Mouse (Mus musculus): ENCODE data around the gene Agpat1.

Agpat1 gene

DNA sequence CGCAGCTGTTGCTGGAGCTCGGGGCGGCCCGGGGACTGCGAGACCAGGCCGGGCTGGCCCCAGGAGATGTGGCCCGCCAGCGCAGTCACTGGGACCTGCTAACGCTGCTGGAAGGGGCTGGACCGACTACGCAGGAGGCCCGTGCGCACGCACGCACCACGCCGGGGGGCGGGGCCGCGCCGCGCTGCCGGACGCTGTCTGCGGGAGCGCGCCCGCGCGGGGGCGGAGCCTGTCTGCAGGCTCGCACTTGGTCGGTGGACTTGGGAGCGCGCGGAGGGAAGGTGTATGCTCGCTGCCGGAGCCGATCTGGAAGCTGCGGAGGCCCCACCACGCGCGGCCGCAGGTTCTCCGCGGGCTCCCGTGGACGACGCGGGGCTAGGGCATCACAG, 16.6 kb upstream of the Agpat1 start:
- peak; percentile 98 for DNase-seq

DNA sequence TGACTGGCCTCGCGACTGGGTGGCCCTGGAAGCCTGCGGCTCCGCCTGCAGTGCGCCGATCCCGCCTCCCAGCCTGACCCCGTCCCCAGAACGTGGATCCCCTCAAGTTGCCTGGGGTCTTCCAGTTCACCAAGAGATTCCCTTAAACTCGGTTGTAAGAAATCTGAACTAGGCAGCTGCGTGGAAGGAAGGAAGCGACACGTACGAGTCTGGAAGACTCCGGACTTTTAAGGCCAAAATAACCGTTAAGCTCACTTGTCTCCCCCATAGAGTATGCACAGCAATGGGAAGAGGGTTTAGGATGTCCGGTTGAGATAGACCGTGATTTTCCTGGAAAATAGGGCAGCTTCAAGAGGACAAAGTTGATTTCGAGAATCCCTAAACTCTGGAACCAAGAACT, 16.2 kb upstream of the Agpat1 start:
- DNase-seq: no peak

- DNase-seq: no peak
These were observed 15.3 kb upstream of the Agpat1 start for GRCm38 (mm10) chr17:34588767-34589166.

- DNase-seq: no peak
These were observed 14.9 kb upstream of the Agpat1 start for GRCm38 (mm10) chr17:34589206-34589605.

- no peak for DNase-seq
These were observed 14.4 kb upstream of the Agpat1 start, which contains the start of gene Gpsm3 for GRCm38 (mm10) chr17:34589681-34590101. Gene Gpsm3, plus strand, starts transcription at chr17:34589806.

- no peak for DNase-seq
These were observed 13.7 kb upstream of the Agpat1 start for GRCm38 (mm10) chr17:34590154-34590987.

DNA sequence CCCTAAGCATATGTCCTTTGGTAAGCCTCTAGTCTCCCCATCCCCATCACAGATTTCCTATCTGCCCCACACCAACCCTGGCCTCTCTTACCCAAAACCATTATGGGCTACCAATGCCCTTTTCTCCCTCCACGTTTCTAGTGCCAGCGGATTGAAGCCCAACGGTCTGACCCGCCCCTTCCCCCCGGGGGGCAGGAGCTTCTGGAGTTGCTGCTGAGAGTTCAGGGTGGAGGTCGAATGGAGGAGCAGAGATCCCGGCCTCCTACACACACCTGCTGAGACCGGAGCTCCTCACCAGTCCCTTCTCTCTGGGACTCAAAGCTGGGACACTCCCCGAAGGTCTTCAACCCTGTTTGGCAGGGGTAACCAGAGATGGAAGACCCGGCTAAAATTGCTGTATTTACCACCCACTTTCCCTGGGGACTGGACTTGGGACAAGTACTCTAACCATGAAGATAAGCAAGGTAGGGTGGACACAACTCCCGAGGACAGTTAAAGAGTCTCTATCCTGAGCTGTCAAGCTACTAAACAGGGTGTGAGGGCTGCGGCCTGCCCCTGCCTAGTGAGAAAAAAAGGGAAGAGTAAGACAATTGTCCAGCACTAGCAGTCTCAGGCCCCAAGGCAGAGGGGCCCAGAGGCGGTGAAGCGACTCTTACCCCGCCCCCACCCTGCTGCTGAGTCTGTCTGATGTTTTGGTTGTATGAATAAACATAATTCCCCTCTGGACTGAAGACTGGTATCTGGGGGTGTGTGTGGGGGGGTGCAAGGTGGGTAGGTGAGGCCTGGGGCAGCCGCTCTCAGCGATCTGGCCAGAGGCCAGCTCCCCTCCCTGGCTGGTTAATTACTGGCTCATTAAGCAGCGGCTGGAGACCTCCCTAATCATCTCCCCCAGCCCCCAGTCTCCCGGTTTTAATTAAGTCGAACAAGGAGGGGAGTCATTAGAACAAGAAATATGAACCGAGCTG, 12.8 kb upstream of the Agpat1 start, which contains the start of gene Pbx2:
Gene Pbx2 (plus strand): TSS at position 238 of the 965 bp plus-strand sequence.
- no peak for DNase-seq

GRCm38 (mm10) chr17:34591994-34592375, 12.1 kb upstream of the Agpat1 start:
- peak; percentile 82 for DNase-seq

DNA sequence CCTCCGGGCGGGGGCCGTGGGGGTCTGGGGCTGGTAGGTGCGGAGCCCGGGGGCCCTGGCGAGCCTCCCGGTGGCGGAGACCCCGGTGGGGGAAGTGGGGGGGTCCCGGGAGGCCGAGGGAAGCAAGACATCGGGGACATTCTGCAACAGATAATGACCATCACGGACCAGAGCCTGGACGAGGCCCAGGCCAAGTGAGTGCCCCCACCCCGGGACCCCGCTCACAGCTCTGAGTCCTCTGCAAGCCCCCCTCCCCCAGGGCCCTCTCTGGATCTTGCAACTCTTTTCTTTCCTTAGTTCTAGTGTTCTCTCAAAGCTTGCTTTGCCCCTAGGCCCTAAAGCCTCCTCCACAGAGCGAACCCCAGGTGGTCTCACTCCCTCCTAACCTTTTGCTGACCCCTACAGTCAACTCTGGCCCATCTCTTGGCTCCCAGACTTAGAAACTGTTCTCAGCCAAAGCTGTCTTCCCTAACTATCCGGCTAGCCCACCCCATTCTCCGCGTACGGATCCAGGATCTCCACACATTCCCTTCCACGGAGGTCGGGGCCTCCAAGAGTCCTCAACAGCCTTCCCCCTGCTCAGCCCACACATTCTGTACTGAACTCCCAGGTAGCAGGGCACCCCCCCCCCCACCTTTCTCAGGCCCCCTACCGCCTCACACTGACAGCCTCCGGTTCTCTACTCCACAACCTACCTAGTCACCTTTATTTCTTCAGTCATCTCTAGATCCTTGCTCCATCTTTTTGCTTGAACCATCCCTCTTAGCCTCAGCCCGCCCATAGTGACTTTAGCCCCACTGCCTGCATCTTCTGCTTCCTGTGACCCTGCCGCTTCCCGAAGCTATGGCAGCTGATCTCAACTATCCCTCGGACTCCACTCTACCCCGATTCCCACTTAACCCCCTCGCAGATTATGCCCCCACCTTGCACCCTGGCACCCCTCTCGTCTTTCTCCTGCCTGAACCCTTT, 11.2 kb upstream of the Agpat1 start:
- DNase-seq: no peak

DNA sequence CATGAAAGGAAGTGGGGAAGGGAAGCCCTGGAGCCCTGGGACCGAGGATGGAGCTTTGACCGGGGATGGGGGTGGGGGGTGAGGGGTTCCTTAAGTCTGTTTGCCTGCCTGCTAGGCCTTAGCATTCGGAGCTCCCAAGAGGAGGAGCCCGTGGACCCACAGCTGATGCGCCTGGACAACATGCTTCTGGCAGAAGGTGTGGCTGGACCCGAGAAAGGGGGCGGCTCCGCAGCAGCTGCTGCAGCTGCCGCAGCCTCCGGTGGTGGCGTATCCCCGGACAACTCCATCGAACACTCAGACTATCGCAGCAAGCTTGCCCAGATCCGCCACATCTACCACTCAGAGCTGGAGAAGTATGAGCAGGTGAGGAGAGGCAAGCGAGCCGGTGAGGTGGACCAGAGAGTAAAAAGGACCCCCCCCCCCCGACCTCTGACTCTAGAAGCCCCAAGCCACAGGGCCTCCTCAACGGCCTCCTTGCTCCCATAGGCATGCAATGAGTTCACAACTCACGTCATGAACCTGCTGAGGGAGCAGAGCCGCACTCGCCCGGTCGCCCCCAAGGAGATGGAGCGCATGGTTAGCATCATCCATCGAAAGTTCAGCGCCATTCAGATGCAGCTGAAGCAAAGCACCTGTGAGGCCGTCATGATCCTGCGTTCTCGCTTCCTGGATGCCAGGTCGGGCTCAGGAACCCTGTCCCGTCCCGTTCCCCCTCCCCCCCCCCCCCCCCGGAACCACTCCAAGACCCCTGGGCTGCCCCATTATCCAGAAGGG, 10.1 kb upstream of the Agpat1 start:
- no peak for DNase-seq

DNA sequence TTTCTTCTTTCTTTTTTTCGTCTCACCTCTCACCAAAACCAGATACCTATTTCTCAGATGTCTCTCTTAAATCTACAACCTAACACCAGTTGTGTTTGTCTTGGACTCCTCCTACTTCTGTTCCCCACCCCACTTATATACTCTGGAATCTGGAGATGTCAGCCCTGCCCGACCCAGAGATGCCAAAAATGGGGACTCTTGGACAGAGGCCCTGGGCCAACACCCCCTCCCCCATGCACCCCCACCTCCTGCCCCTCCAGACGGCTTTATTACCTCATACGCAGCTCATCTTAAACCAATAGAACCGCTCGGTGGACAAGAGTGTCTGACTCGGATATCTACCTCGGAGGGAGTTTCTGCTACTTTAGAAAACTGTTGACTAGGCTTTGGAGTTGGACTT, 8.0 kb upstream of the Agpat1 start:
- DNase-seq: no peak

- DNase-seq: no peak
These were observed 6.4 kb upstream of the Agpat1 start, which contains the start of gene Ager for GRCm38 (mm10) chr17:34597566-34598095. Gene Ager, plus strand, starts transcription at chr17:34597862.

- no peak for DNase-seq
These were observed 4.2 kb upstream of the Agpat1 start for GRCm38 (mm10) chr17:34599891-34600290.

- DNase-seq: no peak
These were observed 2.3 kb upstream of the Agpat1 start for GRCm38 (mm10) chr17:34601796-34602195.

GRCm38 (mm10) chr17:34603375-34604060, 544 bp upstream of the Agpat1 start, which contains the start of gene Rnf5:
Gene Rnf5, minus strand, starts transcription at chr17:34603690.
- DNase-seq: peak; percentile 100

DNA sequence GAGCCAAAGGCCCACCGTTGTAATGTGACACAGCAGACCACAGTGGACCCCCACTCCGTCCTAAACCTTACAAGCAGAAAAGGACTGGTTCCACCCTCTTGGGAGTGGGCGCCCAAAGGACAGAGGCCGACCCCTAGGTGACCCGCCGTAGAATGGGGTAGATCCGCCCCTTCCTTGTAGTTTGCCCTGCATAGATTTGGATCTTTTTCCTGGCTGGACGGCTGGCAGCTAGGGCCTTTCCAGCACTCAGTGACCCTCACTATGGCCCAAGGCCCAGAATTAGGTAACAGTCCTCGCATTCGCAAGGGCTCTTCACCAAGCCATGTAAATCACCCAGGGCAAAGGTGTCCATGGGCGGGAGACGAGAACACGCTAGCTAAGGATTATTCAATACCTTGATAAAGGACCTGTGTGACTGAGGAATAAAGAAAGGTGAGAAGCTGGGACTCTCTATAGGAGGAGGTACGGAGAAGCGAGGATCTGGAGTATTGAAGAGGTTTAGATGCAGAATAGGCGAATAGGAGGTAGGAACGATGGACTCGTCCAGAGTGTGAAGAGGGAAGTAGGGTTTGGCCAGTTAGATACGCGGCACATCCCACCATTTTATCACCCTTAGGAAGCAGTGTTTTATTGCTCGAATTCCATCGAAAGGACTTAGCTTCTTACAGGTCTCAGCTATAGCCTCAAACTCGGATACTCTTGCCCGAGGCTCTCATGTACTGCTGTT, 612 bp downstream of the Agpat1 start:
- peak; percentile 94 for DNase-seq

GRCm38 (mm10) chr17:34605609-34606008, 1.5 kb downstream of the Agpat1 start:
- DNase-seq: peak; percentile 98

- DNase-seq: no peak
These were observed 2.4 kb downstream of the Agpat1 start for GRCm38 (mm10) chr17:34606186-34607039.

GRCm38 (mm10) chr17:34607997-34608396, 3.9 kb downstream of the Agpat1 start:
- DNase-seq: no peak
